Mouse (Mus musculus) ES-Bruce4 (cell line): Measurements from ENCODE around the gene Scamp1. TPM values are rescaled to one million over a fixed set of nuclear protein-coding genes. Genes with fewer than 3 reads are reported as not detected.
A peak's percentile ranks its signal among the peaks of the same experiment; 100 is the strongest.

Experiments used
- H3K27ac ChIP-seq: 2 replicates; pipeline ENCODE4 v1.5.1; 2012; ENCODE audit warnings: low read length, inconsistent platforms; ENCODE audit not compliant: insufficient read depth
- H3K27me3 ChIP-seq: 2 replicates; pipeline ENCODE4 v1.6.1; 2012; ENCODE audit warnings: mild to moderate bottlenecking, low read length, inconsistent platforms; ENCODE audit not compliant: control insufficient read depth, poor library complexity, insufficient read depth, severe bottlenecking
- H3K36me3 ChIP-seq: 2 replicates; pipeline ENCODE4 v1.6.1; 2012; ENCODE audit warnings: inconsistent platforms, mild to moderate bottlenecking, low read length, moderate library complexity; ENCODE audit not compliant: control insufficient read depth, poor library complexity, insufficient read depth, severe bottlenecking
- H3K4me1 ChIP-seq: one replicate; pipeline ENCODE4 v1.8.1; 2011; ENCODE audit warnings: low read length; ENCODE audit not compliant: control insufficient read depth, insufficient read depth
- H3K4me3 ChIP-seq: 2 replicates; pipeline ENCODE4 v1.5.1; 2011; ENCODE audit warnings: low read depth, mild to moderate bottlenecking, low read length
- H3K9ac ChIP-seq: 2 replicates; pipeline ENCODE4 v1.6.1; 2012; ENCODE audit warnings: low read depth, mild to moderate bottlenecking, inconsistent platforms; ENCODE audit not compliant: poor library complexity, severe bottlenecking
- H3K9me3 ChIP-seq: replicated peaks from 2 replicates; pipeline ENCODE4 v1.6.1; 2012; ENCODE audit warnings: mild to moderate bottlenecking, low read length, inconsistent platforms; ENCODE audit not compliant: control insufficient read depth, poor library complexity, insufficient read depth, severe bottlenecking
- CTCF ChIP-seq: IDR thresholded peaks from one replicate; pipeline ENCODE4 v1.8.1; 2011; ENCODE audit warnings: low read depth, low read length
- EP300 ChIP-seq: IDR thresholded peaks from 2 replicates; pipeline ENCODE4 v1.6.1; 2011; ENCODE audit warnings: low read depth, low read length; ENCODE audit not compliant: insufficient read depth
- POLR2A ChIP-seq: IDR thresholded peaks from one replicate; pipeline ENCODE4 v1.8.1; 2011; ENCODE audit warnings: low read length; ENCODE audit not compliant: insufficient read depth
- polyA plus RNA-seq: library from polyadenylated mRNA; stranded (reverse); fragments of >200 nt; gene quantifications from 2 replicates; pipeline ENCODE4 v1.2.4, GENCODE M21; 2011; ENCODE audit warnings: low read depth; ENCODE audit not compliant: missing spikeins, insufficient read depth, insufficient read length

Gene Scamp1
- polyA plus RNA-seq, 1 experiment, result 43.5 TPM

- no peak overlapping the region for H3K27ac ChIP-seq
- H3K4me3 ChIP-seq, result no peak overlapping the region
- no peaks in the 10 kb centered on the region for H3K4me1 ChIP-seq
- no peak overlapping the region for H3K9ac ChIP-seq
- H3K9me3 ChIP-seq, result no peaks in the 10 kb centered on the region
- H3K36me3 ChIP-seq, result no peaks in the 10 kb centered on the region
- TF ChIP-seq POLR2A (no peak), EP300 (no peak), CTCF (no peak)
- H3K27me3 ChIP-seq, result no peaks in the 10 kb centered on the region
These were observed 32.6 kb downstream of the Scamp1 start for GRCm38 (mm10) chr13:94253052-94253451.

DNA sequence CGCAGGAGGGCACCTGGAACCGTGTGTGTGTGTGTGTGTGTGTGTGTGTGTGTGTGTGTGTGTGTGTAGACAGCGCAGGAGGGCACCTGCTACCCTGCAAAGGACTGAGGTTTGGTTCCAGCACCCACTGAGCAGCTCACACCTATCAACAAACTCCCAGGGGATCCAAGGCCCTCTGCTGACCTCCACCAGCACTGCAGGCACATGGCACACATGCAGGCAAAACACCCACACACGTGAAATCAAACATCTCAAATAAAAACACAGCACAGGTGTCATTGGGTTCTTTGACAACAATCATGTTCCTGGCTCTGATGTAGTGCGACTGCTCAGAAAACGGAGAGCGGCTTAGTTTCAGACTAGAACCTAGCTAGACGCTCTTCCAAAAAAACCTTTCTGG, 34.9 kb downstream of the Scamp1 start:
- H3K9ac ChIP-seq, result no peak overlapping the region
- no peaks in the 10 kb centered on the region for H3K36me3 ChIP-seq
- H3K27me3 ChIP-seq, result no peaks in the 10 kb centered on the region
- H3K27ac ChIP-seq, result no peak overlapping the region
- H3K4me3 ChIP-seq, result no peak overlapping the region
- H3K9me3 ChIP-seq, result no peaks in the 10 kb centered on the region
- no peak for TF ChIP-seq POLR2A
- TF ChIP-seq EP300, result no peak
- TF ChIP-seq CTCF, result peak; percentile 12
- H3K4me1 ChIP-seq, result no peaks in the 10 kb centered on the region

- Histone ChIP-seq H3K36me3 (no peaks in the 10 kb centered on the region), H3K9ac (no peak overlapping the region), H3K4me1 (no peaks in the 10 kb centered on the region), H3K4me3 (no peak overlapping the region), H3K9me3 (no peaks in the 10 kb centered on the region), H3K27ac (no peak overlapping the region), H3K27me3 (no peaks in the 10 kb centered on the region)
- no peak for TF ChIP-seq POLR2A
- no peak for TF ChIP-seq EP300
- no peak for TF ChIP-seq CTCF
These were observed 35.5 kb downstream of the Scamp1 start for GRCm38 (mm10) chr13:94250188-94250587.

GRCm38 (mm10) chr13:94242897-94243296, 42.8 kb downstream of the Scamp1 start:
- TF ChIP-seq POLR2A (no peak), CTCF (no peak), EP300 (no peak)
- Histone ChIP-seq H3K36me3 (no peaks in the 10 kb centered on the region), H3K4me1 (no peaks in the 10 kb centered on the region), H3K9me3 (no peaks in the 10 kb centered on the region), H3K27ac (no peak overlapping the region), H3K9ac (no peak overlapping the region), H3K4me3 (no peak overlapping the region), H3K27me3 (no peaks in the 10 kb centered on the region)

GRCm38 (mm10) chr13:94241892-94242524, 43.6 kb downstream of the Scamp1 start:
- Histone ChIP-seq H3K9me3 (no peaks in the 10 kb centered on the region), H3K4me3 (no peak overlapping the region), H3K27me3 (no peaks in the 10 kb centered on the region), H3K27ac (no peak overlapping the region), H3K9ac (no peak overlapping the region), H3K4me1 (no peaks in the 10 kb centered on the region), H3K36me3 (no peaks in the 10 kb centered on the region)
- TF ChIP-seq CTCF (no peak), EP300 (peak; percentile 34; the same call in 1 of the 2 replicates)

DNA sequence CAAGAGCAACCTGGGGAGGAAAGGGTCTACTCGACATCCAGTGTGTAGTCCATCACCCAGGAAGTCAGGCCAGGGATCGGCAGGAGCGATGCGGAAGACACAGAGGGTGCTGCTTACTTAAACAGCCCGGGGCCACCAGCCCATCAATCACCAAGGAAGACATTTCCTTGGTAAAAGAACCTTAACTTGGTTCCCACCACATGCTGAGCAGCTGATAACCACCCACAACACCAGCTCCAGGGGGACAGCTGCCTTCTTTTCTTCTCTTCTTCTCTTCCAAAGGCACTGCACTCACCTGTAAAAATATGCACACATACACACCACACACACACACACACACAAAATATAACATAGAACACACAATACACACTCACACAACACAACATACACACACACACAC, 44.8 kb downstream of the Scamp1 start:
- Histone ChIP-seq H3K4me3 (no peak overlapping the region), H3K9me3 (no peaks in the 10 kb centered on the region), H3K27ac (no peak overlapping the region), H3K36me3 (no peaks in the 10 kb centered on the region), H3K27me3 (no peaks in the 10 kb centered on the region), H3K4me1 (no peaks in the 10 kb centered on the region), H3K9ac (no peak overlapping the region)
- TF ChIP-seq EP300 (no peak), CTCF (no peak), POLR2A (no peak)
